Mouse (Mus musculus) embryonic facial prominence, embryonic 15.5 days (tissue): ENCODE measurements around the gene Spag8. TPM values are rescaled to one million over a fixed set of nuclear protein-coding genes. Genes with fewer than 3 reads are reported as not detected.

Experiments used
- ATAC-seq: fragments of 200-750 bp; cut with Nextera tagmentation; 2 replicates; pipeline ENCODE4 v1.8.0; 2017; ENCODE audit warnings: low read depth, moderate TSS enrichment; ENCODE audit not compliant: insufficient number of reproducible peaks, low FRiP score, low TSS enrichment
- H3K27ac ChIP-seq: fragments of 300-500 bp; sonication (generic); replicated peaks from 2 replicates; pipeline ENCODE4 v1.5.1; 2015; ENCODE audit warnings: mild to moderate bottlenecking, inconsistent platforms
- H3K27me3 ChIP-seq: fragments of 300-500 bp; sonication (generic); 2 replicates; pipeline ENCODE4 v1.6.1; 2015; ENCODE audit warnings: inconsistent platforms
- H3K36me3 ChIP-seq: fragments of 300-500 bp; sonication (generic); 2 replicates; pipeline ENCODE4 v1.6.1; 2015; ENCODE audit warnings: mild to moderate bottlenecking, inconsistent platforms
- H3K4me1 ChIP-seq: fragments of 300-500 bp; sonication (generic); 2 replicates; pipeline ENCODE4 v1.6.1; 2015; ENCODE audit warnings: inconsistent platforms
- H3K4me2 ChIP-seq: fragments of 300-500 bp; sonication (generic); replicated peaks from 2 replicates; pipeline ENCODE4 v1.6.1; 2015; ENCODE audit warnings: mild to moderate bottlenecking, inconsistent platforms
- H3K4me3 ChIP-seq: fragments of 300-500 bp; sonication (generic); replicated peaks from 2 replicates; pipeline ENCODE4 v1.5.1; 2015; ENCODE audit warnings: mild to moderate bottlenecking, inconsistent platforms
- H3K9ac ChIP-seq: fragments of 300-500 bp; sonication (generic); 2 replicates; pipeline ENCODE4 v1.6.1; 2015; ENCODE audit warnings: inconsistent platforms
- H3K9me3 ChIP-seq: fragments of 300-500 bp; sonication (generic); replicated peaks from 2 replicates; pipeline ENCODE4 v1.6.1; 2016; ENCODE audit warnings: inconsistent platforms
- WGBS: fragments of 180-500 bp; shearing (Covaris S2); methylation state at CpG from one replicate; pipeline ENCODE4 v1.1.7; 2015; 5-methylcytosine and 5-hydroxymethylcytosine counted together
- polyA plus RNA-seq: library from polyadenylated mRNA; unstranded; fragments of >200 nt; fragmentation: Nextera tagmentation; extraction: Ambion mirVana; gene quantifications from 2 replicates; pipeline ENCODE4 v1.2.1, GENCODE M21; 2015

Spag8 gene
- polyA plus RNA-seq, 1 experiment from 2014 or later = 10.6 TPM

DNA sequence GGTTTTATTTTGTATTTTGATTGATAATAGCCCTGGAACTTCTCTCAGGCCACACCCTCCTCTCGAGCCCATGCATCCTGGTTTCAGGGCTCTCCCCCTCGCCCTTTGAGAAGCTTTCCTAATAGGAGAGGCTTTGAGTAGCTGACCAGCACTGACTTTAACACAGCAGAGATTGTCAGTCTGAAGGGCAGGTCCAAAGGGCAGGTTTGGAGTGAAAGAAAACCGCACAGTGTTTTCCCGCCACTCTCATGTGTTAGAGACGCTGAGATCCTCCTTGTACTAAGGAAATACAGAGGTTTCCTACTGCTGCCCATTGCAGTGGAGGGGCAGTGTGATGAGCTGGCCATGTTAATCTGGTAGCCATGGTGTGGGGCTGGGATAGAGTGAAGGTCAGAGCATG is 21.6 kb upstream of the Spag8 start:
- Histone ChIP-seq H3K27me3 (no peaks in the 10 kb centered on the region), H3K36me3 (peaks cover 25% of the 10 kb centered on the region), H3K9ac (no peak overlapping the region), H3K27ac (no peak overlapping the region), H3K4me1 (peaks cover 22% of the 10 kb centered on the region), H3K4me2 (no peak overlapping the region), H3K9me3 (no peaks in the 10 kb centered on the region), H3K4me3 (no peak overlapping the region)
- no peak for ATAC-seq
- WGBS = 74% methylated on average over 5 of the region's 5 CpGs

DNA sequence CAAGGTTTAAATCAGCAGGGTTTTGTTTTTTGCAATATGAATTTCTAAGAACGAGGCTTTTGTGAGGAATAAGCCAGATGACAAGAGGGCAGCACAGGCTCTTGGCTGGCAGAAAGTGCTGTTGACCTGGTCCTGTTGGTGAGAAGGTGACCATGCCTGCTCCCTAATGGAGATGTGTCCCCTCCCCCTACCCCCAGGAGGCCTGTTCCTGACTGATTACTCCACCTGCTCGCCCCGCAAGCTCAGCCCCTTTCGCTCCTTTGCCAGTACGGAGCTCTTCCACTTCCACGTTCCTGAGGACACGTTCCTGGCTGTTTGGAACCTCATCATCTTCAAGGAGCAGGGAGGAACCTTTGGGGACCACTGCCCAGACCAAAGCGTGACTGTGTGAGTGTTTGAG is 20.3 kb upstream of the Spag8 start:
- H3K36me3 ChIP-seq = peaks cover 23% of the 10 kb centered on the region

GRCm38 (mm10) chr4:43672070-43672469 is 18.7 kb upstream of the Spag8 start:
- H3K27ac ChIP-seq = no peak overlapping the region
- ATAC-seq = no peak
- no peaks in the 10 kb centered on the region; the same call in 1 of the 2 replicates for H3K27me3 ChIP-seq
- no peak overlapping the region for H3K4me3 ChIP-seq
- H3K4me1 ChIP-seq = peaks cover 32% of the 10 kb centered on the region
- H3K9me3 ChIP-seq = no peaks in the 10 kb centered on the region
- WGBS = 13% methylated on average over 2 of the region's 2 CpGs
- peaks cover 13% of the 10 kb centered on the region for H3K36me3 ChIP-seq
- H3K9ac ChIP-seq = no peak overlapping the region
- H3K4me2 ChIP-seq = no peak overlapping the region

More for the DNA sequence above, 20.3 kb upstream of the Spag8 start:
- peaks cover 28% of the 10 kb centered on the region for H3K4me1 ChIP-seq
- no peak for ATAC-seq
- no peak overlapping the region for H3K27ac ChIP-seq
- WGBS = 68% methylated on average over 8 of the region's 8 CpGs
- H3K4me2 ChIP-seq = no peak overlapping the region
- H3K27me3 ChIP-seq = no peaks in the 10 kb centered on the region
- no peak overlapping the region for H3K9ac ChIP-seq
- H3K9me3 ChIP-seq = no peaks in the 10 kb centered on the region
- no peak overlapping the region for H3K4me3 ChIP-seq

GRCm38 (mm10) chr4:43669428-43669794 is 16.0 kb upstream of the Spag8 start:
- peak; percentile 76 for ATAC-seq
- Histone ChIP-seq H3K27ac (peak overlapping the region; percentile 66), H3K9me3 (no peaks in the 10 kb centered on the region), H3K4me3 (peak overlapping the region; percentile 82), H3K4me1 (peaks cover 32% of the 10 kb centered on the region), H3K27me3 (peaks cover 11% of the 10 kb centered on the region), H3K4me2 (peak overlapping the region; percentile 86), H3K9ac (peak overlapping the region; percentile 84), H3K36me3 (peaks cover 4% of the 10 kb centered on the region; the same call in 1 of the 2 replicates)
- under 1% methylated on average over 25 of the region's 25 CpGs for WGBS

DNA sequence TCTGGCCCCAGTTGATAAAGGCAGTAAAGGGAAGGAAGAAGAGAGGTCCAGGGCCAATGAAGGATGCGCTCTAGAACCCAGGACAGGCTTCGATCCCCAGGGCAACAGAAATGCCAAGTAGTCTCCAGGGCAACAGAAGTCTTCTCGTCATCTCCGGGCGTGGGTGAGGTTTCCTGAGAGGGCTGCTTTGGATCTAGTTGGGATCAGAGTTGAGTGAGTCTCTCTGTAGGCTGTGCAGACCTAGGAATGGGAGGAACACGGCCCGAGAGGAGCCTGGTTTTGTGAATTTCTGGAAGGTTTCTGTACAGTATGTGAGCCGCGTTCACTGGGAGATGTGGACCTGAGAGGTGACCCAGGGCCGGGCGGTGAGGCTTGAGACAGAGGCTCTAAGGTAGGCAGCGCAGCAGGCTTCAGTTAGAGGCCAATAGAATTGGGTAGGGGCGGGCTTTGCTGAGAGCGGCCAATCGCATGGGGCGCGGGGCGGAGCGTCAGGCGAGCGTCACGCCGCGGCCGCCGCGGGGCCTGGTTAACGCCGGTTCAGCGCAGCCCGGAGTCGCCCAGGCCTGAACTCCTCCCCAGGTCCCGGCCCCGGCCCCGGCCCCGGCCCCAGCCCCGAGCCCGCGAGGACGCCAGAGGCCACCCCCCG is 15.5 kb upstream of the Spag8 start, which contains the start of the genes Tmem8b and Fam221b:
Gene Tmem8b (plus strand): TSS at position 190 of the 646 bp plus-strand sequence.
Gene Fam221b (minus strand): TSS at position 364 of the 646 bp plus-strand sequence.
- peaks cover 32% of the 10 kb centered on the region for H3K4me1 ChIP-seq

GRCm38 (mm10) chr4:43666412-43666811 is 13.0 kb upstream of the Spag8 start:
- Histone ChIP-seq H3K9me3 (no peaks in the 10 kb centered on the region), H3K9ac (no peak overlapping the region), H3K36me3 (no peaks in the 10 kb centered on the region), H3K27me3 (peaks cover 34% of the 10 kb centered on the region), H3K4me3 (no peak overlapping the region), H3K4me1 (peaks cover 23% of the 10 kb centered on the region), H3K27ac (no peak overlapping the region), H3K4me2 (no peak overlapping the region)
- ATAC-seq = no peak
- 23% methylated on average over 4 of the region's 4 CpGs for WGBS

More for the DNA sequence above, 15.5 kb upstream of the Spag8 start, which contains the start of the genes Tmem8b and Fam221b:
- Histone ChIP-seq H3K4me2 (peak within 1 kb of the TSS; percentile 86), H3K27ac (peak within 1 kb of the TSS; percentile 66), H3K9me3 (no peaks in the 10 kb centered on the region), H3K27me3 (peaks cover 12% of the 10 kb centered on the region), H3K36me3 (no peaks in the 10 kb centered on the region), H3K9ac (peak within 1 kb of the TSS; percentile 84), H3K4me3 (peak within 1 kb of the TSS; percentile 82)
- peak; percentile 92 for ATAC-seq
- 1% methylated on average over 41 of the region's 41 CpGs for WGBS

- Histone ChIP-seq H3K4me1 (peaks cover 18% of the 10 kb centered on the region; the same call in 1 of the 2 replicates), H3K9me3 (no peaks in the 10 kb centered on the region), H3K36me3 (no peaks in the 10 kb centered on the region), H3K27me3 (peaks cover 16% of the 10 kb centered on the region), H3K4me2 (peak overlapping the region; percentile 60), H3K4me3 (peak overlapping the region; percentile 91), H3K9ac (no peak overlapping the region), H3K27ac (no peak overlapping the region)
- 67% methylated on average over 4 of the region's 4 CpGs for WGBS
- no peak for ATAC-seq
These were observed 3.8 kb upstream of the Spag8 start for GRCm38 (mm10) chr4:43657146-43657545.

DNA sequence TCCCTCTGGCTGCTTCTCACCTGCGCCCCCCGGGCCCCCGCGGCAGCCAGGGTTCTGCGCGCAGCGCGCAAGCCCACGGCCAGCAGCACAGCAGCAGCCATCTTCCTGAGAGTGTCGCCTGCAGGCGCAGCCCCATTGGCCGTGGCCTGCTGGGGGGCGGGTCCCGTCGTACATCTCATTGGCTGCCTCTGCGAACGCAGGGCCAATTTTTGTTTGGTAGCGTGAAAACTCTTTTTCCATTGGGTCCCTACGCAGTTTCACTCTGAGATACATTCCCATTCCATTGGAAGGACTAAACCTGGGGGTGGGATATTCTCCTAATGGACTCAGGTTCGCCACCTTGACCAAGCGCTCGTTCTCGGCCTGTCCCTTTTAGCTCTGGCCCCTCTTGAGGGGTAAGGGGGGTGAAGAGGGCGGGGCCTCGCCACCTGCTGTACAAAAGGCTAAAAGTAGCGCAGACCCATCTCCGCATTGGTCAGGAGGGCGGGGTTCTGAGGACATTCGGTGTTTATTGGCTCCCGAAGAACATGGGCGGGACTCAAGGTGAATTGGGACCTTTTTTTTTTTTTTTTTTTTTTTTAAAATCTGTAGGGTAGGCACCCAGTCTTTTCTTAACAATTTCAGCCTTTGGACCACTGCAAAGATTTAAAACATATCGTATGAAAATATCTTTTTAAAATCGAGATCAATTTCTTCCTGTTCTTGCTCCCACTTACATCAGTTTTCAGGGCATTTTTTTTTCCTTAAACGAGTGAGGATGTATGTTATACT is 3.1 kb upstream of the Spag8 start, which contains the start of gene Hint2:
Gene Hint2 (minus strand): TSS at position 128 of the 771 bp plus-strand sequence.
- H3K4me2 ChIP-seq = peak within 1 kb of the TSS; percentile 60
- H3K9ac ChIP-seq = peak within 1 kb of the TSS; percentile 80
- H3K27me3 ChIP-seq = peaks cover 9% of the 10 kb centered on the region; the same call in 1 of the 2 replicates
- H3K4me1 ChIP-seq = peaks cover 18% of the 10 kb centered on the region; the same call in 1 of the 2 replicates
- peak within 1 kb of the TSS; percentile 89 for H3K27ac ChIP-seq
- H3K36me3 ChIP-seq = no peaks in the 10 kb centered on the region
- no peaks in the 10 kb centered on the region for H3K9me3 ChIP-seq
- ATAC-seq = peak; percentile 94
- WGBS = under 1% methylated on average over 34 of the region's 34 CpGs
- H3K4me3 ChIP-seq = peak within 1 kb of the TSS; percentile 91

GRCm38 (mm10) chr4:43655656-43656338 is 2.4 kb upstream of the Spag8 start:
- peak; percentile 30; the same call in 1 of the 2 replicates for ATAC-seq
- Histone ChIP-seq H3K4me2 (peak overlapping the region; percentile 60), H3K27me3 (peaks cover 8% of the 10 kb centered on the region; the same call in 1 of the 2 replicates), H3K4me3 (peak overlapping the region; percentile 91), H3K36me3 (no peaks in the 10 kb centered on the region), H3K9ac (peak overlapping the region; percentile 80), H3K27ac (peak overlapping the region; percentile 89), H3K4me1 (peaks cover 18% of the 10 kb centered on the region; the same call in 1 of the 2 replicates), H3K9me3 (no peaks in the 10 kb centered on the region)
- 5% methylated on average over 34 of the region's 34 CpGs for WGBS

DNA sequence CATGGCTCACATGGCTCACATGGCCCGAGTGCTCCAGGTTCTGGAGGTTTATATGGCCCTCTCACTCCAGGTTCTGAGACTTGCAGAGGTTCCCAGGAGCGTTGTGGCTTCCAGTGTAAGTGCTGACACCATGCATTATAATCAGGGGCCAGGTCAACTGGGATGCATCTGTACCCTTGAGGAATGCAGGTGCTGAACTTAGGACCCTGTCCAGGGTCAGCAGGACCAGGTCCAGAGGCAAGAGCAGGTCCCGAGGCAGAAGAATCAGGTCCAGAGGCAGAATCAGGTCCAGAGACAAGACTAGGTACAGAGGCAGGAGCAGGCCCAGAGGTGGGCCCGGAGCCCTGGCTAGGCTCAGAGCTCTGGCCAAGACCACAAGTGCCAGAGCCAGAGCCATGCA is 668 bp downstream of the Spag8 start:
- 86% methylated on average over 4 of the region's 4 CpGs for WGBS
- no peaks in the 10 kb centered on the region; the same call in 1 of the 2 replicates for H3K9me3 ChIP-seq
- H3K36me3 ChIP-seq = peaks cover 26% of the 10 kb centered on the region
- no peaks in the 10 kb centered on the region for H3K27me3 ChIP-seq
- H3K4me2 ChIP-seq = no peak overlapping the region
- H3K27ac ChIP-seq = no peak overlapping the region
- H3K9ac ChIP-seq = no peak overlapping the region
- no peak for ATAC-seq
- no peak overlapping the region for H3K4me3 ChIP-seq
- peaks cover 18% of the 10 kb centered on the region; the same call in 1 of the 2 replicates for H3K4me1 ChIP-seq
